ENCODE assay signal across 7 mouse cellular contexts in the genomic region with DNA sequence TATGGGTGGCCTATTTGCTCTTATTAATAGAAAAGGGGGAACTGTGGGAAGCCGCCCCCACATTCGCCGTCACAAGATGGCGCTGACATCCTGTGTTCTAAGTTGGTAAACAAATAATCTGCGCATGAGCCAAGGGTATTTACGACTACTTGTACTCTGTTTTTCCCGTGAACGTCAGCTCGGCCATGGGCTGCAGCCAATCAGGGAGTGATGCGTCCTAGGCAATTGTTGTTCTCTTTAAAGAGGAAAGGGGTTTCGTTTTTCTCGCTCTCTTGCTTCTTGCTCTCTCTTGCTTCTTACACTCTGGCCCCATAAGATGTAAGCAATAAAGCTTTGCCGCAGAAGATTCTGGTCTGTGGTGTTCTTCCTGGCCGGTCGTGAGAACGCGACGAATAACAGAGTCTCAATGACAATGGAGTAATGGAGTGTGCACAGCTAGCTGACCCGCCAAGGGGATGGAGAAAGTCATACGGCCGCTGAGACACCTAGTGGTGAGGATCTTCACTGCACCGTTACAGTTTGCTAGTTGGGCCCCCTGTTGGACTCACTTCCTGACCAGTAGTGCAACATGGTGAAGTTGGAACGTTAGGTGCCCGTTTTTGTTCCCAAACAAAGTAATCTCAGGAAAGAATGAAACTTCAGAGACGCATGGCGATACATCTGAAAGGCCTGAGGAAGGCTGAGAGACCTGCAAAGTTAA. TPM values are rescaled to one million over a fixed set of nuclear protein-coding genes. Genes with fewer than 3 reads are reported as not detected.
DNase-seq lines count a peak whose midpoint lies in the region; ATAC-seq and TF ChIP-seq lines count a peak whose summit lies in the region.
"Not testable (repeated sequence)": the region's sequence is repeated elsewhere in the genome, so short reads cannot be mapped to it uniquely, and the experiment has no call there.

No protein-coding gene starts in this region.

- H3K4me2 ChIP-seq in midbrain, embryonic 12.5 days (replicated peaks) = peak overlapping the region; percentile 31

- not testable (repeated sequence) for H3K27me3 ChIP-seq in embryonic facial prominence, embryonic 10.5 days (replicated peaks; ENCODE audit: low read depth, poor library complexity, severe bottlenecking); midbrain, embryonic 12.5 days; small intestine, adult 2 months (ENCODE audit: control insufficient read depth, insufficient read depth, low read length)

- intact Hi-C loops in left cerebral cortex, postnatal 4 days (cut with DNase I) = not testable (repeated sequence)

- peak; percentile 76; the same call in 1 of the 2 replicates for TF ChIP-seq CTCF in small intestine, adult 2 months (IDR thresholded peaks at IDR 0.05; ENCODE audit: extremely low read depth, insufficient read length, insufficient replicate concordance, low read depth, low read length)

- DNase-seq in adrenal gland, adult 8-10 months = peak; percentile 78
- peak; percentile 87 for DNase-seq in embryonic facial prominence, embryonic 10.5 days (ENCODE audit: low spot score)
- DNase-seq in kidney, adult 11 months = peak; percentile 88
- DNase-seq in left cerebral cortex, postnatal 4 days = peak; percentile 85

- ATAC-seq in granulocyte monocyte progenitor cell, adult 5-6 weeks (replicated peaks; ENCODE audit: poor library complexity, severe bottlenecking) = peak; percentile 100
- peak; percentile 79 for ATAC-seq in midbrain, embryonic 12.5 days (ENCODE audit: low FRiP score, low read depth)

- H3K4me3 ChIP-seq in embryonic facial prominence, embryonic 10.5 days = peak overlapping the region; percentile 44
- peak overlapping the region; percentile 31 for H3K4me3 ChIP-seq in midbrain, embryonic 12.5 days
- H3K4me3 ChIP-seq in small intestine, adult 2 months (ENCODE audit: low read depth, low read length) = peak overlapping the region; percentile 54

- WGBS in embryonic facial prominence, embryonic 10.5 days = 18% methylated on average over 14 of the region's 26 CpGs
- 12% methylated on average over 14 of the region's 26 CpGs for WGBS in midbrain, embryonic 12.5 days
- 22% methylated on average over 14 of the region's 26 CpGs for WGBS in small intestine, adult 2 months

- H3K4me1 ChIP-seq in embryonic facial prominence, embryonic 10.5 days; midbrain, embryonic 12.5 days; small intestine, adult 2 months (ENCODE audit: control insufficient read depth, insufficient read depth, insufficient read length, low read length): not testable (repeated sequence)

- not testable (repeated sequence) for H3K9me3 ChIP-seq in embryonic facial prominence, embryonic 10.5 days; midbrain, embryonic 12.5 days

- not testable (repeated sequence) for H3K9ac ChIP-seq in midbrain, embryonic 12.5 days (replicated peaks)

- not testable (repeated sequence) for TF ChIP-seq POLR2A in small intestine, adult 2 months (IDR thresholded peaks at IDR 0.05; ENCODE audit: low read depth, low read length)

- H3K27ac ChIP-seq in embryonic facial prominence, embryonic 10.5 days (replicated peaks) = not testable (repeated sequence)
- 0 out of 2 replicates have a peak overlapping the region, but pooled peaks have one; percentile 63 for H3K27ac ChIP-seq in midbrain, embryonic 12.5 days (replicated peaks)
- peak overlapping the region; percentile 74 for H3K27ac ChIP-seq in small intestine, adult 2 months (ENCODE audit: insufficient read depth, low read depth, low read length)

- not testable (repeated sequence) for H3K36me3 ChIP-seq in embryonic facial prominence, embryonic 10.5 days (replicated peaks); midbrain, embryonic 12.5 days; small intestine, adult 2 months (ENCODE audit: control insufficient read depth, insufficient read depth, low read length)

RNA-seq across cellular contexts. Expression of gene Sfpq, which starts 5.7 kb away (rescaled TPM):
- total RNA-seq in adrenal gland, adult 8-10 months (2022) = 100 to 1,000 TPM; 141 to 249 (median 190) TPM
- polyA plus RNA-seq in embryonic facial prominence, embryonic 10.5 days (2016; fragmentation: Nextera tagmentation; extraction: Ambion mirVana) = 111 and 120 TPM in 2 replicates
- 384 and 480 TPM in 2 replicates for total RNA-seq in granulocyte monocyte progenitor cell, adult 5-6 weeks (2014; fragmentation: Nextera tagmentation)
- 580 and 667 TPM in 2 replicates for total RNA-seq in granulocyte monocyte progenitor cell, adult 5-6 weeks (2017)
- total RNA-seq in left cerebral cortex, postnatal 4 days (2021) = 100 to 1,000 TPM; 459 to 501 TPM
- 176 and 217 TPM in 2 replicates for polyA plus RNA-seq in midbrain, embryonic 12.5 days (2016; fragmentation: Nextera tagmentation; extraction: Ambion mirVana)
- polyA plus RNA-seq in small intestine, adult 2 months (2012; rRNA removed) = 31.5 and 47.9 TPM in 2 replicates

RNA-seq across cellular contexts. Expression of gene Zmym1, which starts 45.5 kb away (rescaled TPM):
- total RNA-seq in adrenal gland, adult 8-10 months (2022) = 10 to 100 TPM in 3 of 4 experiments, 1 to 10 TPM in 1; 9.5 to 11.6 (median 10.9) TPM
- polyA plus RNA-seq in embryonic facial prominence, embryonic 10.5 days (2016; fragmentation: Nextera tagmentation; extraction: Ambion mirVana) = 35.9 and 37.1 TPM in 2 replicates
- 7.9 and 10.5 TPM in 2 replicates for total RNA-seq in granulocyte monocyte progenitor cell, adult 5-6 weeks (2014; fragmentation: Nextera tagmentation)
- 15.1 and 18.8 TPM in 2 replicates for total RNA-seq in granulocyte monocyte progenitor cell, adult 5-6 weeks (2017)
- 10 to 100 TPM; 15.6 to 17.5 TPM for total RNA-seq in left cerebral cortex, postnatal 4 days (2021)
- polyA plus RNA-seq in midbrain, embryonic 12.5 days (2016; fragmentation: Nextera tagmentation; extraction: Ambion mirVana) = 28.2 and 31.6 TPM in 2 replicates
- 0.20 and 0.39 TPM in 2 replicates for polyA plus RNA-seq in small intestine, adult 2 months (2012; rRNA removed)

RNA-seq across cellular contexts. Expression of gene Zmym4, which starts 47.5 kb away (rescaled TPM):
- total RNA-seq in adrenal gland, adult 8-10 months (2022) = 10 to 100 TPM; 43.7 to 80.5 (median 57.3) TPM
- 28.0 and 29.0 TPM in 2 replicates for polyA plus RNA-seq in embryonic facial prominence, embryonic 10.5 days (2016; fragmentation: Nextera tagmentation; extraction: Ambion mirVana)
- 36.8 and 50.7 TPM in 2 replicates for total RNA-seq in granulocyte monocyte progenitor cell, adult 5-6 weeks (2014; fragmentation: Nextera tagmentation)
- total RNA-seq in granulocyte monocyte progenitor cell, adult 5-6 weeks (2017) = 45.9 and 60.9 TPM in 2 replicates
- total RNA-seq in left cerebral cortex, postnatal 4 days (2021) = 10 to 100 TPM; 77.9 to 84.1 TPM
- polyA plus RNA-seq in midbrain, embryonic 12.5 days (2016; fragmentation: Nextera tagmentation; extraction: Ambion mirVana) = 42.7 and 43.5 TPM in 2 replicates
- polyA plus RNA-seq in small intestine, adult 2 months (2012; rRNA removed) = 0.19 and 0.74 TPM in 2 replicates
